Mouse (Mus musculus) heart, embryonic 12.5 days (tissue): ENCODE data around the gene Pmvk. TPM values are rescaled to one million over a fixed set of nuclear protein-coding genes. Genes with fewer than 3 reads are reported as not detected.

Source experiments
- ATAC-seq: fragments of 200-750 bp; cut with Nextera tagmentation; 2 replicates; pipeline ENCODE4 v1.8.0; 2017; ENCODE audit warnings: moderate TSS enrichment, moderate library complexity; ENCODE audit not compliant: insufficient number of reproducible peaks, low FRiP score
- H3K27ac ChIP-seq: fragments of 300-500 bp; sonication (generic); 2 replicates; pipeline ENCODE4 v1.5.1; 2016; ENCODE audit warnings: mild to moderate bottlenecking, moderate library complexity; ENCODE audit not compliant: poor library complexity, severe bottlenecking
- H3K27me3 ChIP-seq: fragments of 300-500 bp; sonication (generic); replicated peaks from 2 replicates; pipeline ENCODE4 v1.6.1; 2016; ENCODE audit warnings: mild to moderate bottlenecking, moderate library complexity
- H3K36me3 ChIP-seq: fragments of 300-500 bp; sonication (generic); 2 replicates; pipeline ENCODE4 v1.6.1; 2016; ENCODE audit warnings: mild to moderate bottlenecking, moderate library complexity
- H3K4me1 ChIP-seq: fragments of 300-500 bp; sonication (generic); replicated peaks from 2 replicates; pipeline ENCODE4 v1.6.1; 2016; ENCODE audit warnings: mild to moderate bottlenecking
- H3K4me2 ChIP-seq: fragments of 300-500 bp; sonication (generic); 2 replicates; pipeline ENCODE4 v1.6.1; 2016; ENCODE audit warnings: mild to moderate bottlenecking, moderate library complexity
- H3K4me3 ChIP-seq: fragments of 300-500 bp; sonication (generic); 2 replicates; pipeline ENCODE4 v1.5.1; 2016; ENCODE audit warnings: mild to moderate bottlenecking
- H3K9ac ChIP-seq: fragments of 300-500 bp; sonication (generic); 2 replicates; pipeline ENCODE4 v1.6.1; 2016; ENCODE audit warnings: mild to moderate bottlenecking, moderate library complexity
- H3K9me3 ChIP-seq: fragments of 300-500 bp; sonication (generic); replicated peaks from 2 replicates; pipeline ENCODE4 v1.6.1; 2016; ENCODE audit warnings: mild to moderate bottlenecking, moderate library complexity
- WGBS: fragments of 180-500 bp; shearing (Covaris S2); methylation state at CpG from one replicate; pipeline ENCODE4 v1.1.7; 2016; 5-methylcytosine and 5-hydroxymethylcytosine counted together
- polyA plus RNA-seq: library from polyadenylated mRNA; unstranded; fragments of >200 nt; fragmentation: Nextera tagmentation; extraction: Ambion mirVana; gene quantifications from 2 replicates; pipeline ENCODE4 v1.2.1, GENCODE M21; 2016

The Pmvk gene
- polyA plus RNA-seq, 1 experiment from 2014 or later, result 46.8 TPM

GRCm38 (mm10) chr3:89418861-89419250 is 35.5 kb upstream of the Pmvk start:
- H3K4me1 ChIP-seq, result peaks cover 43% of the 10 kb centered on the region
- under 1% methylated on average over 16 of the region's 16 CpGs for WGBS
- peak; percentile 27 for ATAC-seq
- peak overlapping the region; percentile 70 for H3K9ac ChIP-seq
- H3K4me2 ChIP-seq, result peak overlapping the region; percentile 78
- peaks cover 34% of the 10 kb centered on the region for H3K36me3 ChIP-seq
- H3K27me3 ChIP-seq, result no peaks in the 10 kb centered on the region
- H3K27ac ChIP-seq, result peak overlapping the region; percentile 96
- 0 out of 2 replicates have a peak, but pooled peaks cover 4% of the 10 kb centered on the region for H3K9me3 ChIP-seq
- H3K4me3 ChIP-seq, result peak overlapping the region; percentile 62

- H3K36me3 ChIP-seq, result peaks cover 34% of the 10 kb centered on the region
- no peak for ATAC-seq
- H3K4me3 ChIP-seq, result peak overlapping the region; percentile 62
- under 1% methylated on average over 9 of the region's 9 CpGs for WGBS
- H3K9me3 ChIP-seq, result 0 out of 2 replicates have a peak, but pooled peaks cover 3% of the 10 kb centered on the region
- H3K4me1 ChIP-seq, result peaks cover 44% of the 10 kb centered on the region
- peak overlapping the region; percentile 78 for H3K4me2 ChIP-seq
- peak overlapping the region; percentile 70 for H3K9ac ChIP-seq
- peak overlapping the region; percentile 96 for H3K27ac ChIP-seq
- no peaks in the 10 kb centered on the region for H3K27me3 ChIP-seq
Measured at GRCm38 (mm10) chr3:89419571-89419970, 34.8 kb upstream of the Pmvk start.

GRCm38 (mm10) chr3:89419981-89420380 is 34.4 kb upstream of the Pmvk start:
- Histone ChIP-seq H3K9ac (peak overlapping the region; percentile 70), H3K27ac (peak overlapping the region; percentile 96), H3K9me3 (no peaks in the 10 kb centered on the region), H3K4me1 (peaks cover 48% of the 10 kb centered on the region), H3K36me3 (peaks cover 34% of the 10 kb centered on the region), H3K4me3 (peak overlapping the region; percentile 62), H3K4me2 (peak overlapping the region; percentile 78), H3K27me3 (no peaks in the 10 kb centered on the region)
- ATAC-seq, result no peak
- WGBS, result 11% methylated on average over 3 of the region's 3 CpGs

GRCm38 (mm10) chr3:89420421-89420820 is 33.9 kb upstream of the Pmvk start:
- Histone ChIP-seq H3K27ac (peak overlapping the region; percentile 90), H3K4me2 (peak overlapping the region; percentile 87), H3K4me1 (peaks cover 48% of the 10 kb centered on the region), H3K9ac (peak overlapping the region; percentile 89; the same call in 1 of the 2 replicates), H3K9me3 (no peaks in the 10 kb centered on the region), H3K36me3 (peaks cover 34% of the 10 kb centered on the region), H3K4me3 (peak overlapping the region; percentile 62), H3K27me3 (no peaks in the 10 kb centered on the region)
- 60% methylated on average over 2 of the region's 2 CpGs for WGBS
- ATAC-seq, result no peak

GRCm38 (mm10) chr3:89421002-89421774 is 33.2 kb upstream of the Pmvk start:
- Histone ChIP-seq H3K4me3 (peak overlapping the region; percentile 62), H3K36me3 (peaks cover 33% of the 10 kb centered on the region), H3K27ac (peak overlapping the region; percentile 90), H3K4me1 (peaks cover 48% of the 10 kb centered on the region), H3K27me3 (no peaks in the 10 kb centered on the region), H3K4me2 (peak overlapping the region; percentile 87), H3K9me3 (no peaks in the 10 kb centered on the region), H3K9ac (peak overlapping the region; percentile 89)
- 4% methylated on average over 11 of the region's 11 CpGs for WGBS
- ATAC-seq, result peak; percentile 88

- Histone ChIP-seq H3K27ac (peak overlapping the region; percentile 90), H3K9me3 (no peaks in the 10 kb centered on the region), H3K9ac (peak overlapping the region; percentile 89), H3K36me3 (peaks cover 38% of the 10 kb centered on the region), H3K4me3 (peak overlapping the region; percentile 62), H3K4me1 (peaks cover 41% of the 10 kb centered on the region), H3K4me2 (peak overlapping the region; percentile 87), H3K27me3 (no peaks in the 10 kb centered on the region)
- WGBS, result 4% methylated on average over 22 of the region's 22 CpGs
- no peak for ATAC-seq
Measured at GRCm38 (mm10) chr3:89421810-89422473, 32.4 kb upstream of the Pmvk start.

- Histone ChIP-seq H3K4me1 (peaks cover 41% of the 10 kb centered on the region), H3K27ac (peak overlapping the region; percentile 90), H3K9me3 (no peaks in the 10 kb centered on the region), H3K36me3 (peaks cover 45% of the 10 kb centered on the region), H3K4me2 (peak overlapping the region; percentile 87), H3K9ac (peak overlapping the region; percentile 89), H3K27me3 (no peaks in the 10 kb centered on the region), H3K4me3 (peak overlapping the region; percentile 62)
- no peak for ATAC-seq
- WGBS, result 52% methylated on average over 6 of the region's 6 CpGs
Measured at GRCm38 (mm10) chr3:89422556-89423205, 31.7 kb upstream of the Pmvk start.

GRCm38 (mm10) chr3:89424416-89425140 is 29.8 kb upstream of the Pmvk start:
- Histone ChIP-seq H3K9ac (no peak overlapping the region), H3K4me2 (no peak overlapping the region), H3K4me1 (peaks cover 40% of the 10 kb centered on the region), H3K27me3 (no peaks in the 10 kb centered on the region), H3K27ac (no peak overlapping the region), H3K4me3 (no peak overlapping the region), H3K9me3 (no peaks in the 10 kb centered on the region), H3K36me3 (peaks cover 51% of the 10 kb centered on the region)
- 77% methylated on average over 5 of the region's 5 CpGs for WGBS
- no peak for ATAC-seq

- Histone ChIP-seq H3K9ac (no peak overlapping the region), H3K4me3 (no peak overlapping the region), H3K4me2 (no peak overlapping the region), H3K27ac (no peak overlapping the region), H3K9me3 (no peaks in the 10 kb centered on the region), H3K27me3 (no peaks in the 10 kb centered on the region), H3K4me1 (peaks cover 35% of the 10 kb centered on the region), H3K36me3 (peaks cover 51% of the 10 kb centered on the region)
- no peak for ATAC-seq
- 87% methylated on average over 5 of the region's 5 CpGs for WGBS
Measured at GRCm38 (mm10) chr3:89425141-89425525, 29.2 kb upstream of the Pmvk start.

- peaks cover 32% of the 10 kb centered on the region for H3K4me1 ChIP-seq
- no peak overlapping the region for H3K27ac ChIP-seq
- no peak overlapping the region for H3K9ac ChIP-seq
- H3K9me3 ChIP-seq, result no peaks in the 10 kb centered on the region
- peaks cover 51% of the 10 kb centered on the region for H3K36me3 ChIP-seq
- 72% methylated on average over 4 of the region's 4 CpGs for WGBS
- ATAC-seq, result no peak
- H3K4me3 ChIP-seq, result no peak overlapping the region
- H3K4me2 ChIP-seq, result no peak overlapping the region
- no peaks in the 10 kb centered on the region for H3K27me3 ChIP-seq
Measured at GRCm38 (mm10) chr3:89425876-89426275, 28.5 kb upstream of the Pmvk start.
